Mouse (Mus musculus) hindbrain, embryonic 15.5 days (tissue): ENCODE results near the gene Rab24. TPM values are rescaled to one million over a fixed set of nuclear protein-coding genes. Genes with fewer than 3 reads are reported as not detected.

Source experiments
- ATAC-seq: fragments of 200-750 bp; cut with Nextera tagmentation; 2 replicates; pipeline ENCODE4 v1.8.0; 2017; ENCODE audit warnings: low read depth, moderate number of reproducible peaks, moderate TSS enrichment; ENCODE audit not compliant: low FRiP score
- H3K27ac ChIP-seq: fragments of 300-500 bp; sonication (generic); replicated peaks from 2 replicates; pipeline ENCODE4 v1.5.1; 2015; ENCODE audit warnings: mild to moderate bottlenecking, inconsistent platforms
- H3K27me3 ChIP-seq: fragments of 300-500 bp; sonication (generic); 2 replicates; pipeline ENCODE4 v1.6.1; 2015; ENCODE audit warnings: control low read depth, inconsistent platforms
- H3K36me3 ChIP-seq: fragments of 300-500 bp; sonication (generic); 2 replicates; pipeline ENCODE4 v1.6.1; 2015; ENCODE audit warnings: control low read depth, inconsistent platforms
- H3K4me1 ChIP-seq: fragments of 300-500 bp; sonication (generic); replicated peaks from 2 replicates; pipeline ENCODE4 v1.6.1; 2015; ENCODE audit warnings: control low read depth, inconsistent platforms
- H3K4me2 ChIP-seq: fragments of 300-500 bp; sonication (generic); 2 replicates; pipeline ENCODE4 v1.6.1; 2015; ENCODE audit warnings: moderate library complexity, mild to moderate bottlenecking, inconsistent platforms
- H3K4me3 ChIP-seq: fragments of 300-500 bp; sonication (generic); 2 replicates; pipeline ENCODE4 v1.5.1; 2015; ENCODE audit warnings: mild to moderate bottlenecking, inconsistent platforms
- H3K9ac ChIP-seq: fragments of 300-500 bp; sonication (generic); 2 replicates; pipeline ENCODE4 v1.6.1; 2015; ENCODE audit warnings: inconsistent platforms
- H3K9me3 ChIP-seq: fragments of 300-500 bp; sonication (generic); 2 replicates; pipeline ENCODE4 v1.6.1; 2016; ENCODE audit warnings: control low read depth, inconsistent platforms
- WGBS: fragments of 180-500 bp; shearing (Covaris S2); methylation state at CpG from one replicate; pipeline ENCODE4 v1.1.7; 2015; 5-methylcytosine and 5-hydroxymethylcytosine counted together
- polyA plus RNA-seq: library from polyadenylated mRNA; unstranded; fragments of >200 nt; fragmentation: Nextera tagmentation; extraction: Ambion mirVana; gene quantifications from 2 replicates; pipeline ENCODE4 v1.2.1, GENCODE M21; 2015

Gene Rab24
- polyA plus RNA-seq, 1 experiment from 2014 or later: 108 TPM

- no peak overlapping the region for H3K4me3 ChIP-seq
- no peak overlapping the region for H3K9ac ChIP-seq
- WGBS: 35% methylated on average over 8 of the region's 8 CpGs
- ATAC-seq: peak; percentile 49
- H3K9me3 ChIP-seq: no peaks in the 10 kb centered on the region
- peaks cover 16% of the 10 kb centered on the region for H3K36me3 ChIP-seq
- peaks cover 46% of the 10 kb centered on the region for H3K4me1 ChIP-seq
- H3K27me3 ChIP-seq: no peaks in the 10 kb centered on the region
- H3K4me2 ChIP-seq: peak overlapping the region; percentile 21
- peak overlapping the region; percentile 35 for H3K27ac ChIP-seq
Observed at GRCm38 (mm10) chr13:55327633-55328032, 5.9 kb upstream of the Rab24 start.

DNA sequence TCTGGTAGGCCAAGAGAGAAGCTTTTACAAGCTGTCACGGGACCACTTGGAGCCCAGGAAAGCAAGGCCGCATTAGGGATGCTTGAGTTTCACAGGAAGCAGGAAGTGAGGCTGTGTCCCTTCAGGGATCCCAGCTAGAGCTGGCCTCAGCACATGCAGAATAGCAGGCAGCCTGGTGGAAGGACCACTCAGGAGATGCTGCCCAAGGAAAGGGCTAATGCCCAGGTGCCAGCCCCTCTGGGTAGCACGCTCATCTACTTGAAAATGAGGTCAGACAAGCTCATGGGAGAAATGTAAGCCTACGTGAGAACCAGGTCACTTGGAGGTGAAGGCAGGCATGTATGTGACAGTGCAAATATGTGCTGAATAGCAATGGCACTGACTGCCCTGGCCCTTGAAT lies 5.4 kb upstream of the Rab24 start:
- ATAC-seq: 0 out of 2 replicates have a peak, but pooled peaks have one; percentile 19
- Histone ChIP-seq H3K4me2 (peak overlapping the region; percentile 9; the same call in 1 of the 2 replicates), H3K27me3 (no peaks in the 10 kb centered on the region), H3K4me3 (no peak overlapping the region), H3K9me3 (no peaks in the 10 kb centered on the region), H3K9ac (no peak overlapping the region), H3K36me3 (peaks cover 16% of the 10 kb centered on the region), H3K27ac (peak overlapping the region; percentile 35), H3K4me1 (peaks cover 49% of the 10 kb centered on the region)
- 60% methylated on average over 4 of the region's 4 CpGs for WGBS

DNA sequence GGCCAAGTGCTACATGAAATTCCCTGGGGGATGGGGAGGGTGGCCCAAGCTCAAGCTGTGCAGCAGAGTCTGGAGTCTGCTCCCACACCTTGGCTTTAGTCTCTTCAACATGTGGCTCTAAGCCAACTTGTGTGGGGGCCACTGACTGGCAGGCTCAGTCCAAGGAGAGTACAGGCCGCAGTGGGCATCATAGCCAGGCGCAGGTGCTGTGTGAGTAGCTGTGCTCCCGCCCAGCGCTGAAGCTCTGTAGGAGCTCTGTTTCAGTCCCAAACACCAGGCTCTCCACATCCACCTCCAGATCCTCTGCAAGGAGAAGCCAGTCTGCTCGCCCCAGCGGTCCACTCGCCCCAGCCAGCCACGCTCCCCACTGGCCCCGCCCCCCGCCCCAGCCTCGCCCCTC lies 3.9 kb upstream of the Rab24 start:
- 86% methylated on average over 11 of the region's 11 CpGs for WGBS
- H3K9ac ChIP-seq: no peak overlapping the region
- ATAC-seq: no peak
- H3K27me3 ChIP-seq: no peaks in the 10 kb centered on the region
- no peak overlapping the region for H3K4me2 ChIP-seq
- H3K4me3 ChIP-seq: no peak overlapping the region
- no peaks in the 10 kb centered on the region for H3K9me3 ChIP-seq
- no peak overlapping the region for H3K27ac ChIP-seq
- H3K4me1 ChIP-seq: peaks cover 53% of the 10 kb centered on the region
- peaks cover 16% of the 10 kb centered on the region for H3K36me3 ChIP-seq

DNA sequence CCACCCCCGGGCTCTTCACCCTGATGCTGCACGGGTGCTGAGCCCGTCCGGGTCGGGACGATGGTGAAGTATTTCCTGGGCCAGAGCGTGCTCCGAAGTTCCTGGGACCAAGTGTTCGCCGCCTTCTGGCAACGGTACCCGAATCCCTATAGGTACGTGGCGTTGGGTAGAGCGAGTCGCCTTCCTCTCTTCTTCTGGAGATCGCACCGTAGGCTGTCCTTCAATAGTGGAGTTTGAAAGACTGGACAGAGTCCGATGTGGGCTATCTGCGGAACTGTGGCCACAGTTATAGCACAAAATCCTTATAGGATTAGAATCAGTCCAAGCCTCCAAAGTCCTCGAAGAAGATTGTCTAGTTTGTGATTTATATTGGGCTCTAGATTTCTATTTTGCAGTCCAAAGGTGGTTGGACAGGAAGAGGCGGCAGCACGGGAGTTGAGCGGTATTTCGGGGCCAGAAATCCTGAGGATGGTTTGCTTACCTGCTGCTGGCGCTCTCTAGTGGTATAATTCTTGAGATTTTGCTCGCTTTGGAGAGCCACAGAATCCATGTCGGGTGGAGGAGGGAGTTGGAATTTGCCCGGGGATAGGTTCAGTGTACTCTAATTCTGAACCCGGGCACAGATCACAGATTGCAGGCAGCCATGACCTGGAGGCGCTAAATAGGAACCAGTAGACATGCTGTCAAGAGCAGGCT lies 532 bp upstream of the Rab24 start:
- no peak for ATAC-seq
- peak overlapping the region; percentile 96 for H3K4me2 ChIP-seq
- peak overlapping the region; percentile 99 for H3K4me3 ChIP-seq
- peaks cover 23% of the 10 kb centered on the region for H3K36me3 ChIP-seq
- H3K4me1 ChIP-seq: peaks cover 34% of the 10 kb centered on the region
- H3K27ac ChIP-seq: peak overlapping the region; percentile 82
- under 1% methylated on average over 31 of the region's 31 CpGs for WGBS
- no peaks in the 10 kb centered on the region for H3K27me3 ChIP-seq
- H3K9ac ChIP-seq: peak overlapping the region; percentile 99
- no peaks in the 10 kb centered on the region for H3K9me3 ChIP-seq

- ATAC-seq: no peak
- Histone ChIP-seq H3K9ac (peak within 1 kb of the TSS; percentile 99), H3K27ac (peak within 1 kb of the TSS; percentile 82; the same call in 1 of the 2 replicates), H3K9me3 (no peaks in the 10 kb centered on the region), H3K36me3 (peaks cover 32% of the 10 kb centered on the region), H3K4me2 (peak within 1 kb of the TSS; percentile 96), H3K4me1 (peaks cover 30% of the 10 kb centered on the region), H3K27me3 (no peaks in the 10 kb centered on the region), H3K4me3 (peak within 1 kb of the TSS; percentile 99)
- 92% methylated on average over 4 of the region's 4 CpGs for WGBS
Observed at GRCm38 (mm10) chr13:55319931-55320533, 1.7 kb downstream of the Rab24 start, which contains the start of gene Prelid1. Gene Prelid1, plus strand, starts transcription at chr13:55320500.

GRCm38 (mm10) chr13:55318351-55318750 lies 3.4 kb downstream of the Rab24 start:
- Histone ChIP-seq H3K4me3 (no peak overlapping the region), H3K9ac (no peak overlapping the region), H3K4me1 (peaks cover 22% of the 10 kb centered on the region), H3K36me3 (peaks cover 40% of the 10 kb centered on the region), H3K9me3 (no peaks in the 10 kb centered on the region), H3K4me2 (no peak overlapping the region), H3K27ac (no peak overlapping the region), H3K27me3 (no peaks in the 10 kb centered on the region)
- WGBS: 80% methylated on average over 3 of the region's 3 CpGs
- no peak for ATAC-seq

DNA sequence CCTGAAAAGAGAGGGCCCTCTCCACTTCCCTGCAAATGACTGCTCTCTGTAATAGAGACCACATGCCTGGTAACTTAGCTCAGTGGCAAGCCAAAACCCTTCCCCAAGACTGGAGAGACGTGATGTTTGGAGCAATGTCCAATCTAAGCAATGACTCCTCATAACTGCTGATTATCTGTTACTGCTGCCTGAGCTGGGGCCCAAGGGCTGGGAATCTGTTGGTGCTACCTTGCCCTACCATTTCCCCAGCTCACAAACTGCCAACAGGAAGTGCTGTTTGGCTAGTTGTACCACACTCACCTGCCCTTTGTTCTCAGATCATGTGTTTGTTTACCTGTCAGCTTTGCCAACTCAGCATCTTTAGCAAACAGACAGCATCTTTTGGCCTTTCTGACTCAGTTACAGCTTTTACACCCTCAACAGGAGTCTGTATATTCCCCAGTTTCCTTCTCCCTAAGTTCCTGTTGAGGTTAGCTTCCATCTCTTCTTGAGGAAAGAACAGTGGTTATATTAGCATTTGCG lies 6.8 kb downstream of the Rab24 start:
- WGBS: 92% methylated on average over 2 of the region's 2 CpGs
- H3K36me3 ChIP-seq: peaks cover 70% of the 10 kb centered on the region
- no peaks in the 10 kb centered on the region for H3K27me3 ChIP-seq
- no peak overlapping the region for H3K4me3 ChIP-seq
- no peaks in the 10 kb centered on the region for H3K4me1 ChIP-seq
- H3K9ac ChIP-seq: no peak overlapping the region
- H3K4me2 ChIP-seq: no peak overlapping the region
- no peak for ATAC-seq
- no peak overlapping the region for H3K27ac ChIP-seq
- H3K9me3 ChIP-seq: no peaks in the 10 kb centered on the region

GRCm38 (mm10) chr13:55313051-55313450 lies 8.7 kb downstream of the Rab24 start:
- 87% methylated on average over 9 of the region's 9 CpGs for WGBS
- Histone ChIP-seq H3K4me3 (no peak overlapping the region), H3K4me2 (no peak overlapping the region), H3K9me3 (no peaks in the 10 kb centered on the region), H3K36me3 (peaks cover 81% of the 10 kb centered on the region), H3K4me1 (no peaks in the 10 kb centered on the region), H3K27me3 (no peaks in the 10 kb centered on the region), H3K9ac (no peak overlapping the region), H3K27ac (no peak overlapping the region)
- no peak for ATAC-seq

DNA sequence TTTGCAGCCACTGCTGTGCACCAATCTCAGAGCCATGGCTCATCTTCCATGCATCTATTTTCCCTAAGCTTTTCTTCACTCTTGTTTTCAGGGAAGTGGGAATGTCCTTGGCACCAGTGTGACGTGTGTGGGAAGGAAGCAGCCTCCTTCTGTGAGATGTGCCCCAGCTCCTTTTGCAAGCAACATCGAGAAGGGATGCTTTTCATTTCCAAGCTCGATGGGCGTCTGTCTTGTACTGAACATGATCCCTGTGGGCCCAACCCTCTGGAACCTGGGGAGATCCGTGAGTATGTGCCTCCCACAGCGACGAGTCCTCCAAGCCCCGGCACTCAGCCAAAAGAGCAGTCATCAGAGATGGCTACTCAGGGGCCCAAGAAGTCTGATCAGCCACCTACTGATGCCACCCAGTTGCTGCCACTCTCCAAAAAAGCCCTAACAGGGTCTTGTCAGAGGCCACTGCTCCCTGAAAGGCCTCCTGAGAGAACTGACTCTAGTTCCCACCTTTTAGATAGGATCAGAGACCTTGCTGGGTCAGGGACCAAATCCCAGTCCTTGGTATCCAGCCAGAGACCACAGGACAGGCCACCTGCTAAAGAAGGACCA lies 9.6 kb downstream of the Rab24 start:
- no peak for ATAC-seq
- no peaks in the 10 kb centered on the region for H3K27me3 ChIP-seq
- no peaks in the 10 kb centered on the region for H3K4me1 ChIP-seq
- H3K9ac ChIP-seq: no peak overlapping the region
- no peaks in the 10 kb centered on the region for H3K9me3 ChIP-seq
- H3K36me3 ChIP-seq: peaks cover 87% of the 10 kb centered on the region
- 96% methylated on average over 8 of the region's 8 CpGs for WGBS
- H3K4me3 ChIP-seq: no peak overlapping the region
- H3K27ac ChIP-seq: no peak overlapping the region
- H3K4me2 ChIP-seq: no peak overlapping the region

DNA sequence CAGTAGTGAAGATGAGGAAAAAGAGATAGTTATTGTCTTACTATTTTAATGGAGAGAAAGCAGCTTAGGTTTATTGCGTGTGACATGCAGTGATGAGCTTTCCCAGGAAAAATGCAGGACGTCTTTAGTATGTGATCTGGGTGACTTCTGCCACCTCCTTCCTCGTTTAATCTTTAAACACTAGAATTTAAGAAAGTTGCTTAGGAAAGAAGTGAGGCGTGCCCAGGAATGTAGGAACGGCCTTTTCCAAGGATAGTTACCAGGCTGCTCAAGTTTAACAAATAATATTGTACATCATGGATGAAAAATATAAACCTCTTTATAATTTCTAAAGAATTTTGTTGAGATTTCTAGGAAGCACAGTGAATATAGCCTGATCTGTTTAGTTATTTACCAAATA lies 20.8 kb downstream of the Rab24 start:
- no peaks in the 10 kb centered on the region for H3K9me3 ChIP-seq
- no peaks in the 10 kb centered on the region for H3K27me3 ChIP-seq
- H3K4me2 ChIP-seq: no peak overlapping the region
- peaks cover 78% of the 10 kb centered on the region for H3K36me3 ChIP-seq
- WGBS: 92% methylated on average over 5 of the region's 5 CpGs
- no peaks in the 10 kb centered on the region for H3K4me1 ChIP-seq
- H3K9ac ChIP-seq: no peak overlapping the region
- no peak overlapping the region for H3K4me3 ChIP-seq
- ATAC-seq: no peak
- H3K27ac ChIP-seq: no peak overlapping the region

GRCm38 (mm10) chr13:55296760-55297159 lies 25.0 kb downstream of the Rab24 start:
- Histone ChIP-seq H3K36me3 (peaks cover 74% of the 10 kb centered on the region), H3K4me3 (no peak overlapping the region), H3K4me1 (no peaks in the 10 kb centered on the region), H3K27me3 (no peaks in the 10 kb centered on the region), H3K9ac (no peak overlapping the region), H3K4me2 (no peak overlapping the region), H3K9me3 (no peaks in the 10 kb centered on the region), H3K27ac (no peak overlapping the region)
- no peak for ATAC-seq
- WGBS: 82% methylated on average over 1 of the region's 1 CpGs

GRCm38 (mm10) chr13:55288854-55289253 lies 32.9 kb downstream of the Rab24 start:
- Histone ChIP-seq H3K27me3 (no peaks in the 10 kb centered on the region), H3K9me3 (no peaks in the 10 kb centered on the region), H3K27ac (no peak overlapping the region), H3K36me3 (peaks cover 65% of the 10 kb centered on the region), H3K4me3 (no peak overlapping the region), H3K4me1 (no peaks in the 10 kb centered on the region), H3K4me2 (no peak overlapping the region), H3K9ac (no peak overlapping the region)
- no peak for ATAC-seq
- WGBS: 85% methylated on average over 3 of the region's 3 CpGs
